Mouse (Mus musculus) embryonic facial prominence, embryonic 11.5 days (tissue): ENCODE measurements around the gene Plg. TPM values are rescaled to one million over a fixed set of nuclear protein-coding genes. Genes with fewer than 3 reads are reported as not detected.

Experiments
- ATAC-seq: fragments of 200-750 bp; cut with Nextera tagmentation; replicated peaks from 2 replicates; pipeline ENCODE4 v1.8.0; 2017; ENCODE audit warnings: low read depth; ENCODE audit not compliant: insufficient number of reproducible peaks, low FRiP score, low TSS enrichment
- DNase-seq: peaks from one replicate; pipeline ENCODE4 v3.0.0-alpha.2; 2015; ENCODE audit warnings: low spot score
- H3K27ac ChIP-seq: fragments of 300-500 bp; sonication (generic); replicated peaks from 2 replicates; pipeline ENCODE4 v1.5.1; 2014; ENCODE audit warnings: mild to moderate bottlenecking, low read depth, low read length, control low read depth
- H3K27me3 ChIP-seq: fragments of 300-500 bp; sonication (generic); 2 replicates; pipeline ENCODE4 v1.6.1; 2014; ENCODE audit warnings: mild to moderate bottlenecking, low read length, moderate library complexity, mixed read lengths; ENCODE audit not compliant: control insufficient read depth, insufficient read depth
- H3K36me3 ChIP-seq: fragments of 300-500 bp; sonication (generic); replicated peaks from 2 replicates; pipeline ENCODE4 v1.6.1; 2014; ENCODE audit warnings: low read depth, mild to moderate bottlenecking, low read length, moderate library complexity, mixed read lengths; ENCODE audit not compliant: control insufficient read depth, insufficient read depth
- H3K4me1 ChIP-seq: fragments of 300-500 bp; sonication (generic); 2 replicates; pipeline ENCODE4 v1.6.1; 2014; ENCODE audit warnings: low read length, mixed read lengths; ENCODE audit not compliant: control insufficient read depth, insufficient read depth
- H3K4me2 ChIP-seq: fragments of 300-500 bp; sonication (generic); 2 replicates; pipeline ENCODE4 v1.6.1; 2014; ENCODE audit warnings: low read depth, mild to moderate bottlenecking, control low read depth, low read length, moderate library complexity
- H3K4me3 ChIP-seq: fragments of 300-500 bp; sonication (generic); 2 replicates; pipeline ENCODE4 v1.5.1; 2014; ENCODE audit warnings: low read depth, low read length, control low read depth
- H3K9ac ChIP-seq: fragments of 300-500 bp; sonication (generic); replicated peaks from 2 replicates; pipeline ENCODE4 v1.6.1; 2014; ENCODE audit warnings: mild to moderate bottlenecking, control low read depth, low read length
- H3K9me3 ChIP-seq: fragments of 300-500 bp; sonication (generic); replicated peaks from 2 replicates; pipeline ENCODE4 v1.6.1; 2016; ENCODE audit warnings: mild to moderate bottlenecking, low read length, inconsistent platforms, mixed read lengths; ENCODE audit not compliant: control insufficient read depth
- WGBS: fragments of 180-500 bp; shearing (Covaris S2); extraction: QIAGEN DNeasy Blood & Tissue Kit; methylation state at CpG from one replicate; pipeline ENCODE4 v1.1.7; 2014; 5-methylcytosine and 5-hydroxymethylcytosine counted together
- polyA plus RNA-seq: library from polyadenylated mRNA; unstranded; fragments of >200 nt; fragmentation: Nextera tagmentation; extraction: Ambion mirVana; gene quantifications from 2 replicates; pipeline ENCODE4 v1.2.1, GENCODE M21; 2014

The Plg gene
- polyA plus RNA-seq, 1 experiment from 2014 or later: 0.13 TPM

DNA sequence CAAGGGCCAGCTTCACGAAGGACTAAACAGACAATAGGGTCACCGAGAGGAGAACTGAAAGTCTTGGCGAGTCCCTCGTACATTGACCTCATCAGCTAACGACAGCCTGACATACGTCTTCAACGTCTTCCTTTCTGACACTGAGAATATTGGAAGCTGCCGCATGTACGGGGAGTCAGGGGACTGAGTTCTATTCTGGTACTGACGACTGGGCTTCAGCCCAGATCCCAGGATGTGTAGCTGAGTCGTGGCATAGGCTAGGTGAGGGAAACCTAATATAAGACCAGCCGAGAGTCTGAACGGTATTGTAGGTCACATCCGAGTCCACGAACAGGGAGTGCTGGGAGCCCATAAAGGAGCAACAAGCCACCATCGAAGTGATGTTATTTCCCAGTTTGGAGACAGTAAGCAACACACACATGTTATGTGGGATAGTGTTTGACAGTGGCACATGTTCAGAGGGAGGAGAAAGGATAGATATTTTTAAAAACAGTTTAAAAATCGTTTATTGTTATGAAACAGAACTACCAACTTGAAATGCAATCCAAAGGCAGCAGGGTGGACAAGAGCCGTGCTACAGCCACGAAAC is 41.2 kb downstream of the Plg start:
- no peak overlapping the region for H3K4me2 ChIP-seq
- no peak overlapping the region for H3K27ac ChIP-seq
- H3K4me3 ChIP-seq: no peak overlapping the region
- H3K9ac ChIP-seq: no peak overlapping the region
- 71% methylated on average over 19 of the region's 19 CpGs for WGBS
- no peaks in the 10 kb centered on the region for H3K9me3 ChIP-seq
- no peaks in the 10 kb centered on the region for H3K36me3 ChIP-seq
- H3K4me1 ChIP-seq: no peaks in the 10 kb centered on the region
- ATAC-seq (no peak), DNase-seq (no peak)
- H3K27me3 ChIP-seq: no peaks in the 10 kb centered on the region

DNA sequence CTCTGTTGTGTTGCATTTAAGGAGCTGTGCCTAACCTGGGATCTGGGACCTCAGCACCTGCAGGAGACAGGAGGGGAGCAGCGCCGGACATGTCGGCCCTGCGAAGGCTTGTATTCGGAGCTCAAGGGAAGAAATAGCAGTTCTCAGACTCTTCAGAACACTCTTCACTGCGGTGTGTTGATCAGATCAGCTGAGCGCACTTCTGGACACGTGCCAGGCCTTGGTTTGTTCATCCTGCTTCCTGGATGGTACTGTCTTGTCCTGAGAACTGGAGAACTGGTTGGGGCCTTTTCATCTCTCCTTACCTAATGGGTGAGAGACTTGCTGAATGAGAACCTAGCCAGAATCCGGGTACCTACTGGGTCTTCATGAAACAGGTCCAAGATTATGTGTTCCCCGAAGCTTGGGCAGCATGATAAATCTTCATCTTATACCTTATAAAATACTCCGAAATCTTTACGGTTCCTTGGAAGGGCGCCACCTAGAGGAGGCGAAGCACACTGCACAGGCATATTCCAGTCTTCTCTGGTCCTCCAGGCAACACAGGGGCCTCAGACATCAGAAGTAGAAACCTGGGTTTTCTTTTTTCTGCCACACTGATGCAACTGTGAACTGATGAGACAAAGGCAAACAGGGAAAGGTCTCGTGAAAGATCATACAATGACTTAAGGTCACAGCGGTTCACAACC is 42.6 kb downstream of the Plg start:
- no peak for ATAC-seq

DNA sequence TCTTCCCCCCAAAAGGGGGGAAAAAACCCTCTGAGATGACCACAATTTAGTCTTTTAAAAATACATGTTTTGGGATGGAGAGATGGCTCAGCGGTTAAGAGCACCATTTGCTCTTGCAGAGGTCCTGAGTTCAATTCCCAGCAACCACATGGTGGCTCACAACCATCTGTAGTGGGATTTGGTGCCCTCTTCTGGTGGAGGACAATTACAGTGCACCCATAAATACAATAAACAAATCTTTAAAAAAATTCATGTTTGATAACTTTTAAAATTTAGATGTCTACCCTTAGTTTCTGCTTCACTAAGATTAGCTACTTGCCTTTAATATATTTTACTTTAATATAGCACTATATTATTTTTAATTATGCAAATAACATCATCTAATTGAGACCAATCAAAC is 43.7 kb downstream of the Plg start:
- ATAC-seq (no peak), DNase-seq (no peak)
- H3K4me2 ChIP-seq: no peak overlapping the region
- 79% methylated on average over 1 of the region's 1 CpGs for WGBS
- H3K4me3 ChIP-seq: no peak overlapping the region
- no peaks in the 10 kb centered on the region for H3K4me1 ChIP-seq
- no peak overlapping the region for H3K9ac ChIP-seq
- no peaks in the 10 kb centered on the region for H3K9me3 ChIP-seq
- no peaks in the 10 kb centered on the region for H3K27me3 ChIP-seq
- H3K27ac ChIP-seq: no peak overlapping the region
- H3K36me3 ChIP-seq: no peaks in the 10 kb centered on the region

More for the DNA sequence above, 42.6 kb downstream of the Plg start:
- H3K36me3 ChIP-seq: no peaks in the 10 kb centered on the region
- WGBS: 67% methylated on average over 16 of the region's 16 CpGs
- no peak for DNase-seq
- H3K27me3 ChIP-seq: no peaks in the 10 kb centered on the region
- no peaks in the 10 kb centered on the region for H3K4me1 ChIP-seq
- no peaks in the 10 kb centered on the region for H3K9me3 ChIP-seq
- no peak overlapping the region for H3K27ac ChIP-seq
- H3K9ac ChIP-seq: no peak overlapping the region
- H3K4me3 ChIP-seq: no peak overlapping the region
- no peak overlapping the region for H3K4me2 ChIP-seq

DNA sequence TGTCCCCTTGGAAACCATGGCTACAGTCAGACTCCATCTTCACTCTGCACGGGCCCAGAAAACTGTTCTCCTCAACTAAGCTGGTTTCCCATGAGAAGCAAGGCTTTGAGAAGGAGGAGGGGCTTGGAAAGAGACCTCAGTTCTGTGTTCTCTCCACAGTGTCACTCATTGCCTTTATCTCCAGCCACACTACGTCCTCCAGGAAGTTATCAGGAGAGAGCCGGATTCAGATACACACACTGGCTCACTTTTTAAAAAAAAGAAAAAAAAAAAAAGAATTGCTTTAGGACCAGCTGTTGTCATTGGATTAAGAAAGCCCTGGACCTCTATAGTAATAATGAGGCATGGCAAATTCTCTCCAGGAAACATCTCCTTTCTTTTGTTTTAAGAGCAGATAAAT is 48.7 kb downstream of the Plg start:
- Histone ChIP-seq H3K9ac (no peak overlapping the region), H3K4me3 (no peak overlapping the region), H3K36me3 (no peaks in the 10 kb centered on the region), H3K9me3 (no peaks in the 10 kb centered on the region), H3K4me1 (no peaks in the 10 kb centered on the region), H3K27ac (no peak overlapping the region), H3K27me3 (no peaks in the 10 kb centered on the region), H3K4me2 (no peak overlapping the region)
- DNase-seq: no peak
- 47% methylated on average over 3 of the region's 3 CpGs for WGBS
- ATAC-seq: no peak

DNA sequence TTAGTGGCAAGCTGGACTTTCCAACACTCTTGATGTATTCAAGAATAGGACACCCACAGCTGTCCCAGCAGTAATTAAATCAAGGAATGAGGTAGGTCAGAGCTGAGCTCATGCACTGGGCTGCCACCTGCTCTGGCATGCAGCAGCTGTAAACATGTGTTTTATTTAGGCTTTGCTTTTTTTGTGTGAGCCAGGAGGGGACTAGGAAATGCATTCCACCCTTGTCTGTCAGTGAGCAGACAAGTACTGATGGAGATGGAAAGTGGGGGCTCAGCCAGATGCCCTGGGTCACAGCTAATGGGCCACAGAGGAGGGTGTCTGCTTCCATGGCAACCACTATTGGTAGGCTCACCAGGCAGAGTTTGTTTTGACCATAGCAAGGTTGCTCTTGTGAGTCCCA is 50.0 kb downstream of the Plg start:
- H3K4me1 ChIP-seq: no peaks in the 10 kb centered on the region
- no peak overlapping the region for H3K4me2 ChIP-seq
- H3K36me3 ChIP-seq: no peaks in the 10 kb centered on the region
- ATAC-seq: peak; percentile 70; the same call in 1 of the 2 replicates
- H3K9me3 ChIP-seq: no peaks in the 10 kb centered on the region
- H3K27ac ChIP-seq: no peak overlapping the region
- DNase-seq: peak; percentile 41
- no peak overlapping the region for H3K4me3 ChIP-seq
- H3K27me3 ChIP-seq: no peaks in the 10 kb centered on the region
- no peak overlapping the region for H3K9ac ChIP-seq

DNA sequence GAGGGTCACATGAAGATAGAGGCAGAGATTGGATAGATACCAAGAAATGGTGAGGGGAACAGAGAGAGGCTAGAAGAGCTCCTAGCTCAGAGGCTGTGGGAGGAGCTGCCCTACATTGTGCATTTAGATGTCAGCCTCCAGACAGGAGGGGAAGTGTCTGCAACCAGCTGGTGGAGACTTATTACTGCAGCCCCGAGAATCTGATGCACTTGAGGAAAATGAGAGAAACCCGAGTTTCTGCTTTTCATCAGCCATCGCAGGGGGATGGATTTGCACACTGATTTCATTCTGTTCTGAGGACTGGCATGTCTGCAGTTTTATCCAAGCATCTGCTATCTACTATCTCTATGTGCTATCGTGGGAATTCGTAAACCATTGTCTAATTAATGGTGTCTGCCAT is 53.3 kb downstream of the Plg start:
- H3K27me3 ChIP-seq: no peaks in the 10 kb centered on the region
- H3K36me3 ChIP-seq: no peaks in the 10 kb centered on the region
- H3K9me3 ChIP-seq: no peaks in the 10 kb centered on the region
- WGBS: 68% methylated on average over 5 of the region's 5 CpGs
- no peak for DNase-seq
- H3K4me1 ChIP-seq: no peaks in the 10 kb centered on the region
- H3K9ac ChIP-seq: no peak overlapping the region
- no peak for ATAC-seq
- H3K4me2 ChIP-seq: no peak overlapping the region
- H3K4me3 ChIP-seq: no peak overlapping the region
- no peak overlapping the region for H3K27ac ChIP-seq

DNA sequence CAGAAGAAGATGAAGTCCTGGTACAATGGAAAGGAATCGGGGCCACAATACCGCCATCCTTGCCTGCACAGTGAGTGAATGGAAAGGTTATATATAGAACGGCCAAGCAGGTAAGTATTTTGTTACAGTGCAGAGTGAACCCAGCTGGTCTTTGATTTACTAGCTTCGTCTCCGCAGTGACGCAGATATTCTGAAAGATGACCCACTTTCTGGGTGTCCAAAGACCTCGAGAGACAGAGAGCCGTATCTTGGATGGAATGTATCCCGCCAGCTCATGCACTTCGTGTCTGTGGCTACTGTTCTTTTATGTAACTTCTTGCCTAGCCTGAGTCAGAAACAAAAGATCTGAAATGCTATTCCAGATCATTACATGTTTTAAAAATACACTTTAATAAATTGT is 59.4 kb downstream of the Plg start:
- no peak overlapping the region for H3K9ac ChIP-seq
- WGBS: 84% methylated on average over 10 of the region's 10 CpGs

DNA sequence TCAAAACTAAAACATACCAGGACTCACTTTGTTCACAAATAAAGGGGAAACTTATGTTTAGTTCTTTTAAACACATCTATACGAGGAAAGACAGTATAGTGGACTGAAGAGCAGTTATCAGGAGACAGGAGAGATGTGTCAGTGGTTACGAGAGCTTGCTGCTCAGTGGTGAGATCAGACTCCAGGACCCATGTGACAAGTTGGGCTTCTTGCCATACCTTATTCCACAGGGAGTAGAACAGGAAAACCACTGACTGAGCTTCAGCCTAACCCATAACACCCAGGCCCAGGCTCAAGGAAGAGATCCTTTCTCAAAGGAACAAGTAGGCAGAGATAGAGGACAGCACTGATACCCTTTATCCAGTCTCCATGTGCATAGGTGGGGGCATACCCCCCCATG is 66.2 kb downstream of the Plg start:
- H3K4me3 ChIP-seq: no peak overlapping the region
- H3K27me3 ChIP-seq: no peaks in the 10 kb centered on the region
- no peak overlapping the region for H3K4me2 ChIP-seq
- 85% methylated on average over 2 of the region's 2 CpGs for WGBS
- H3K4me1 ChIP-seq: no peaks in the 10 kb centered on the region
- ATAC-seq (no peak), DNase-seq (no peak)
- H3K36me3 ChIP-seq: no peaks in the 10 kb centered on the region
- H3K27ac ChIP-seq: no peak overlapping the region
- no peaks in the 10 kb centered on the region for H3K9me3 ChIP-seq
- no peak overlapping the region for H3K9ac ChIP-seq

More for the DNA sequence above, 59.4 kb downstream of the Plg start:
- H3K4me3 ChIP-seq: no peak overlapping the region
- H3K27me3 ChIP-seq: no peaks in the 10 kb centered on the region
- H3K36me3 ChIP-seq: no peaks in the 10 kb centered on the region
- no peaks in the 10 kb centered on the region for H3K9me3 ChIP-seq
- DNase-seq (no peak), ATAC-seq (no peak)
- H3K27ac ChIP-seq: no peak overlapping the region
- no peak overlapping the region for H3K4me2 ChIP-seq
- no peaks in the 10 kb centered on the region for H3K4me1 ChIP-seq
